Mouse (Mus musculus) erythroblast, embryonic 14.5 days (primary cell): Measurements from ENCODE around the gene Trp53i11.

Source experiments
- GATA1 ChIP-seq: IDR thresholded peaks from 2 replicates; pipeline ENCODE4 v1.6.1; 2012; ENCODE audit warnings: low read length, inconsistent platforms, mixed read lengths
- TAL1 ChIP-seq: IDR thresholded peaks from 3 replicates; pipeline ENCODE4 v1.6.1; 2012; ENCODE audit warnings: low read length, inconsistent platforms, mixed read lengths

DNA sequence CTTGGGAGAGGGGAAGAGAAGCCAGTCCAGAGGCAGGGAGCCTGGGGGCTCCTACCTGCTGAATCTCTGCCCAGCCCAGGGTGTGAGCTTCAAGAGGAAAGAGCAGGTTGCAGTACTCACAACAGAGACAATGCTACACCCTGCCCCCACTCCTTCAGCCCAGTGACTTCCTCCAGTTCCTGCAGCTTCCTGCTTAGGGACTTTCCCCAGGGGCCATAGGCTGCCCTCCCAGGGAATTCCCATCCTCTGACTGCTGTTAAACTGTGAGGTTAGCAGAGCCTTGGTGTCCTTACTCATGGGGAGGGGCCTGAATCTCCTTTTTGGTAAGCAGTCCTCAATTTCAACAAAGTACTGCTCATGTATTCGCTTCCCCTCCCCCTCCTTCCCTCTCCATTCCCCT, 26.8 kb downstream of the Trp53i11 start:
- TF ChIP-seq TAL1 (no peak), GATA1 (no peak)
